16 mouse cellular contexts compared by ENCODE assay signal in genomic region chr6:55485216-55485615, GRCm38 (mm10). TPM values are rescaled to one million over a fixed set of nuclear protein-coding genes. Genes with fewer than 3 reads are reported as not detected.
DNase-seq lines count a peak whose midpoint lies in the region; ATAC-seq and TF ChIP-seq lines count a peak whose summit lies in the region.
"Had no signal": no experiment of that assay in that cellular context is flagged by ENCODE, and none has a peak within 500 bp of the region (broad histone marks: within the 10 kb centered on the region; RNA-seq: fewer than 3 reads in every experiment).

No protein-coding gene starts in this region.

- peaks cover 56% of the 10 kb centered on the region for H3K36me3 ChIP-seq in forebrain, embryonic 13.5 days (ENCODE audit: poor library complexity, severe bottlenecking)
- peaks cover 53% of the 10 kb centered on the region for H3K36me3 ChIP-seq in neural tube, embryonic 15.5 days
- no peaks in the 10 kb centered on the region for H3K36me3 ChIP-seq in kidney, adult 2 months (ENCODE audit: control insufficient read depth, insufficient read depth, low read length)
- H3K36me3 ChIP-seq: intestine, embryonic 15.5 days had no signal

- 76% methylated on average over 4 of the region's 4 CpGs for WGBS in forebrain, embryonic 13.5 days
- 68% methylated on average over 4 of the region's 4 CpGs for WGBS in neural tube, embryonic 15.5 days
- 66% methylated on average over 4 of the region's 4 CpGs for WGBS in kidney, adult 2 months

- TF ChIP-seq POLR2A in kidney, adult 2 months (IDR thresholded peaks at IDR 0.05; ENCODE audit: low read depth, low read length): no peak

- H3K9me3 ChIP-seq in forebrain, embryonic 13.5 days (replicated peaks): no peaks in the 10 kb centered on the region
- no peaks in the 10 kb centered on the region for H3K9me3 ChIP-seq in neural tube, embryonic 15.5 days (replicated peaks)
- H3K9me3 ChIP-seq: intestine, embryonic 15.5 days had no signal

- peaks cover 37% of the 10 kb centered on the region for H3K4me1 ChIP-seq in forebrain, embryonic 13.5 days
- H3K4me1 ChIP-seq in neural tube, embryonic 15.5 days: peaks cover 25% of the 10 kb centered on the region
- no peaks in the 10 kb centered on the region for H3K4me1 ChIP-seq in kidney, adult 2 months (ENCODE audit: control insufficient read depth, insufficient read depth, low read length)

- H3K9ac ChIP-seq in forebrain, embryonic 13.5 days: no peak overlapping the region
- no peak overlapping the region for H3K9ac ChIP-seq in neural tube, embryonic 15.5 days (replicated peaks)
- H3K9ac ChIP-seq: intestine, embryonic 15.5 days had no signal

- H3K4me2 ChIP-seq in forebrain, embryonic 13.5 days: no peak overlapping the region
- H3K4me2 ChIP-seq in neural tube, embryonic 15.5 days: no peak overlapping the region
- H3K4me2 ChIP-seq: intestine, embryonic 15.5 days; liver, embryonic 11.5 days had no signal

- H3K4me3 ChIP-seq in layer of hippocampus, adult 2 months: no peak overlapping the region
- H3K4me3 ChIP-seq in forebrain, embryonic 13.5 days: no peak overlapping the region
- H3K4me3 ChIP-seq in neural tube, embryonic 15.5 days (replicated peaks): no peak overlapping the region
- no peak overlapping the region for H3K4me3 ChIP-seq in kidney, adult 2 months (ENCODE audit: insufficient read depth, low read depth, low read length)
- H3K4me3 ChIP-seq: intestine, embryonic 15.5 days had no signal

- peak overlapping the region; percentile 90; the same call in 1 of the 2 replicates for H3K27ac ChIP-seq in layer of hippocampus, adult 2 months
- H3K27ac ChIP-seq in forebrain, embryonic 13.5 days: peak overlapping the region; percentile 85
- 0 out of 2 replicates have a peak overlapping the region, but pooled peaks have one; percentile 19 for H3K27ac ChIP-seq in neural tube, embryonic 15.5 days (replicated peaks)
- H3K27ac ChIP-seq in kidney, adult 2 months (ENCODE audit: insufficient read depth, low read depth, low read length): no peak overlapping the region
- H3K27ac ChIP-seq: intestine, embryonic 15.5 days had no signal

- H3K27me3 ChIP-seq in forebrain, embryonic 13.5 days: no peaks in the 10 kb centered on the region
- H3K27me3 ChIP-seq in neural tube, embryonic 15.5 days (replicated peaks): no peaks in the 10 kb centered on the region
- H3K27me3 ChIP-seq in kidney, adult 2 months (replicated peaks; ENCODE audit: control insufficient read depth, insufficient read depth, low read length): no peaks in the 10 kb centered on the region
- H3K27me3 ChIP-seq: intestine, embryonic 15.5 days had no signal

- TF ChIP-seq CTCF in layer of hippocampus, adult 2 months (conservative IDR thresholded peaks at IDR 0.05): no peak
- no peak for TF ChIP-seq CTCF in kidney, adult 2 months (conservative IDR thresholded peaks at IDR 0.05; ENCODE audit: insufficient read depth, insufficient read length, low read depth, low read length)

- ATAC-seq in forebrain, embryonic 13.5 days: no peak
- no peak for ATAC-seq in neural tube, embryonic 15.5 days (ENCODE audit: low FRiP score)
- ATAC-seq: intestine, embryonic 15.5 days; lung, postnatal 0 days had no signal

- DNase-seq in layer of hippocampus, adult 2 months (ENCODE audit: low spot score in 2 of 2): no peak
- no peak for DNase-seq in layer of hippocampus, postnatal 25 days (ENCODE audit: extremely low spot score in 1 of 2, low spot score in 1 of 2)
- DNase-seq in ZHBTc4 (ENCODE audit: low read depth, low spot score): peak; percentile 55
- DNase-seq in kidney, adult 2 months: no peak
- DNase-seq in testis, postnatal 14 days (ENCODE audit: low spot score): no peak
- no peak for DNase-seq in gastrocnemius, postnatal 25 days
- DNase-seq: adrenal gland, postnatal 36 days; cerebellum, postnatal 25 days; heart, adult 11 months; kidney, postnatal 10 days; thymus, postnatal 25 days had no signal

RNA-seq across cellular contexts. Expression of gene Adcyap1r1, which starts 33.4 kb away (rescaled TPM):
- total RNA-seq in layer of hippocampus, adult 2 months (2021): 100 to 1,000 TPM; 146 to 148 TPM
- 100 to 1,000 TPM; 138 to 142 TPM for total RNA-seq in layer of hippocampus, postnatal 25 days (2021)
- polyA plus RNA-seq in forebrain, embryonic 13.5 days (2015; fragmentation: Nextera tagmentation; extraction: Ambion mirVana): 18.6 and 21.6 TPM in 2 replicates
- 51.1 and 55.5 TPM in 2 replicates for polyA plus RNA-seq in neural tube, embryonic 15.5 days (2015; fragmentation: Nextera tagmentation; extraction: Ambion mirVana)
- polyA plus RNA-seq in kidney, adult 2 months (2012; rRNA removed): 1.8 and 2.2 TPM in 2 replicates
- 1 to 10 TPM; 1.2 to 2.8 TPM for total RNA-seq in gastrocnemius, postnatal 25 days (2021)

Comparison
In these comparisons a context has a peak if more than half of its experiments do, and no peak if none do; other contexts are left out.
1. RNA of gene Adcyap1r1, which starts 33.4 kb away (total RNA-seq): 146 to 148 TPM in layer of hippocampus, adult 2 months and 138 to 142 TPM in layer of hippocampus, postnatal 25 days; 1.2 to 2.8 TPM in gastrocnemius, postnatal 25 days; every median in the first group is over 10 times any median in the second.